Mouse (Mus musculus) heart, adult 2 months (tissue): Measurements from ENCODE around the gene Dab1.

Experiments used
- CTCF ChIP-seq: fragments of 200-600 bp; IDR thresholded peaks from 2 replicates; pipeline ENCODE4 v1.8.1; 2022; ENCODE audit warnings: antibody characterized with exemption, mild to moderate bottlenecking, moderate library complexity
- POLR2A ChIP-seq: fragments of 200-500 bp; IDR thresholded peaks from 2 replicates; pipeline ENCODE4 v1.6.1; 2011; ENCODE audit warnings: mild to moderate bottlenecking, low read depth, low read length, control low read depth; ENCODE audit not compliant: insufficient read depth

DNA sequence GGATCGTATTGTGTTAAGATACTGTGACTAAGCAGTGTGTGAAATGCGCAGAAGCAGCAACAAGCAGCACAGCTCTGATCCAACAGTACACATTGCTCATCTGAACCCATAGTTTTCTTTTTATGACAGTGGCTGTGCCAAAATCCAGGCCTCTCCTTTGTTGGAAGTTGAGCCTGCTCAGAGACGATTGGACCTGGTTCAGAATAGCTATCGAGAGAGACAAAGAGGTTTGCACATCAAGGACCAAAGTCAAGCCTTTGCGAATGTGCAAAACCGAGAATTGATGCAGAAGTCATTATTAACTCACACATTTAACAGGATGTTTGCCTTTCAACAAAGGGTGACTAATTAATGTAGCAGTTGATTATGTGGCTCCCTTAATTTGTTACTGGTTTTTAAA is 1032.6 kb downstream of the Dab1 start:
- no peak for TF ChIP-seq POLR2A
- TF ChIP-seq CTCF: no peak
